11 mouse cellular contexts compared by ENCODE assay signal in genomic region chr13:99170337-99170736, GRCm38 (mm10). TPM values are rescaled to one million over a fixed set of nuclear protein-coding genes. Genes with fewer than 3 reads are reported as not detected.
A peak's percentile ranks its signal among the peaks of the same experiment; 100 is the strongest.
DNase-seq lines count a peak whose midpoint lies in the region; ATAC-seq lines count a peak whose summit lies in the region.
"Had no signal": no experiment of that assay in that cellular context is flagged by ENCODE, and none has a peak within 500 bp of the region (broad histone marks: within the 10 kb centered on the region; RNA-seq: fewer than 3 reads in every experiment).

No protein-coding gene starts in this region.

- no peaks in the 10 kb centered on the region for H3K9me3 ChIP-seq in embryonic facial prominence, embryonic 11.5 days (replicated peaks; ENCODE audit: control insufficient read depth, low read length)
- no peaks in the 10 kb centered on the region for H3K9me3 ChIP-seq in embryonic facial prominence, embryonic 10.5 days
- H3K9me3 ChIP-seq: liver, embryonic 15.5 days had no signal

- no peaks in the 10 kb centered on the region for H3K27me3 ChIP-seq in embryonic facial prominence, embryonic 11.5 days (ENCODE audit: control insufficient read depth, insufficient read depth, low read length)
- no peaks in the 10 kb centered on the region for H3K27me3 ChIP-seq in embryonic facial prominence, embryonic 10.5 days (replicated peaks; ENCODE audit: low read depth, poor library complexity, severe bottlenecking)
- H3K27me3 ChIP-seq: liver, embryonic 15.5 days had no signal

- H3K36me3 ChIP-seq in embryonic facial prominence, embryonic 11.5 days (replicated peaks; ENCODE audit: control insufficient read depth, insufficient read depth, low read depth, low read length), result no peaks in the 10 kb centered on the region
- H3K36me3 ChIP-seq in embryonic facial prominence, embryonic 10.5 days (replicated peaks), result no peaks in the 10 kb centered on the region
- H3K36me3 ChIP-seq: liver, embryonic 15.5 days had no signal

- H3K4me2 ChIP-seq in embryonic facial prominence, embryonic 11.5 days (ENCODE audit: low read depth, low read length), result no peak overlapping the region
- H3K4me2 ChIP-seq: liver, embryonic 15.5 days had no signal

- ATAC-seq in embryonic facial prominence, embryonic 11.5 days (replicated peaks; ENCODE audit: insufficient number of reproducible peaks, low FRiP score, low TSS enrichment, low read depth), result no peak

- H3K4me1 ChIP-seq in embryonic facial prominence, embryonic 11.5 days (ENCODE audit: control insufficient read depth, insufficient read depth, low read length), result no peaks in the 10 kb centered on the region
- H3K4me1 ChIP-seq in embryonic facial prominence, embryonic 10.5 days, result peaks cover 31% of the 10 kb centered on the region
- H3K4me1 ChIP-seq: liver, embryonic 15.5 days had no signal

- peak; percentile 56 for DNase-seq in embryonic facial prominence, embryonic 11.5 days (ENCODE audit: low spot score)
- no peak for DNase-seq in embryonic facial prominence, embryonic 10.5 days (ENCODE audit: low spot score)
- peak; percentile 59 for DNase-seq in kidney, adult 9 months
- no peak for DNase-seq in kidney, adult 18-20 months
- DNase-seq in 416B (ENCODE audit: low read depth), result peak; percentile 68
- peak; percentile 3 for DNase-seq in c-Kit-positive CD71-positive TER-119-positive erythroid progenitor cells, embryonic 14.5 days (ENCODE audit: low spot score)
- DNase-seq in testis, postnatal 14 days (ENCODE audit: low spot score), result no peak
- DNase-seq in layer of hippocampus, adult 9-10 months (ENCODE audit: low spot score), result no peak
- DNase-seq: heart, postnatal 14 days; layer of hippocampus, postnatal 36 days had no signal

- H3K9ac ChIP-seq in embryonic facial prominence, embryonic 11.5 days (replicated peaks; ENCODE audit: low read length), result no peak overlapping the region
- H3K9ac ChIP-seq: liver, embryonic 15.5 days had no signal

- WGBS in embryonic facial prominence, embryonic 11.5 days, result 37% methylated on average over 2 of the region's 2 CpGs
- WGBS in embryonic facial prominence, embryonic 10.5 days, result 40% methylated on average over 2 of the region's 2 CpGs

- H3K27ac ChIP-seq in embryonic facial prominence, embryonic 11.5 days (replicated peaks; ENCODE audit: low read depth, low read length), result no peak overlapping the region
- no peak overlapping the region for H3K27ac ChIP-seq in embryonic facial prominence, embryonic 10.5 days (replicated peaks)
- H3K27ac ChIP-seq: liver, embryonic 15.5 days had no signal

- H3K4me3 ChIP-seq in embryonic facial prominence, embryonic 11.5 days (ENCODE audit: low read depth, low read length), result no peak overlapping the region
- H3K4me3 ChIP-seq in embryonic facial prominence, embryonic 10.5 days, result no peak overlapping the region
- H3K4me3 ChIP-seq: liver, embryonic 15.5 days had no signal

RNA-seq across cellular contexts. Expression of gene Zfp366, which starts 14.3 kb away (rescaled TPM):
- polyA plus RNA-seq in embryonic facial prominence, embryonic 11.5 days (2014; fragmentation: Nextera tagmentation; extraction: Ambion mirVana), result 0.76 and 0.81 TPM in 2 replicates
- polyA plus RNA-seq in embryonic facial prominence, embryonic 10.5 days (2016; fragmentation: Nextera tagmentation; extraction: Ambion mirVana), result 0.35 and 0.56 TPM in 2 replicates

Comparison
In these comparisons a context has a peak if more than half of its experiments do, and no peak if none do; other contexts are left out.
1. DNase-seq: peak in embryonic facial prominence, embryonic 11.5 days (single experiment), kidney, adult 9 months (single experiment), 416B (single experiment) and c-Kit-positive CD71-positive TER-119-positive erythroid progenitor cells, embryonic 14.5 days (single experiment); none in embryonic facial prominence, embryonic 10.5 days (single experiment), kidney, adult 18-20 months (single experiment), testis, postnatal 14 days (single experiment) and layer of hippocampus, adult 9-10 months (single experiment).